Mouse (Mus musculus) heart, embryonic 16.5 days (tissue): ENCODE measurements around the gene Pnmal2. TPM values are rescaled to one million over a fixed set of nuclear protein-coding genes. Genes with fewer than 3 reads are reported as not detected.

Source experiments
- ATAC-seq: fragments of 200-750 bp; cut with Nextera tagmentation; replicated peaks from 2 replicates; pipeline ENCODE4 v1.8.0; 2017; ENCODE audit warnings: moderate number of reproducible peaks; ENCODE audit not compliant: insufficient read depth, low FRiP score; ENCODE audit errors: extremely low read depth
- H3K27ac ChIP-seq: fragments of 300-500 bp; sonication (generic); 2 replicates; pipeline ENCODE4 v1.5.1; 2014; ENCODE audit warnings: mild to moderate bottlenecking, low read length, control low read depth, moderate library complexity
- H3K27me3 ChIP-seq: fragments of 300-500 bp; sonication (generic); 2 replicates; pipeline ENCODE4 v1.6.1; 2014; ENCODE audit warnings: low read length, mixed read lengths; ENCODE audit not compliant: control insufficient read depth, insufficient read depth
- H3K36me3 ChIP-seq: fragments of 300-500 bp; sonication (generic); 2 replicates; pipeline ENCODE4 v1.6.1; 2014; ENCODE audit not compliant: control insufficient read depth, insufficient read depth
- H3K4me1 ChIP-seq: fragments of 300-500 bp; sonication (generic); 2 replicates; pipeline ENCODE4 v1.6.1; 2014; ENCODE audit warnings: low read length, mixed read lengths; ENCODE audit not compliant: control insufficient read depth, insufficient read depth
- H3K4me2 ChIP-seq: fragments of 300-500 bp; sonication (generic); 2 replicates; pipeline ENCODE4 v1.6.1; 2014; ENCODE audit warnings: low read depth, mild to moderate bottlenecking, control low read depth, low read length
- H3K4me3 ChIP-seq: fragments of 300-500 bp; sonication (generic); 2 replicates; pipeline ENCODE4 v1.5.1; 2014; ENCODE audit warnings: mild to moderate bottlenecking, control low read depth, low read length
- H3K9ac ChIP-seq: fragments of 300-500 bp; sonication (generic); 2 replicates; pipeline ENCODE4 v1.6.1; 2014; ENCODE audit warnings: low read length, control low read depth
- H3K9me3 ChIP-seq: fragments of 300-500 bp; sonication (generic); replicated peaks from 2 replicates; pipeline ENCODE4 v1.6.1; 2016; ENCODE audit warnings: low read length; ENCODE audit not compliant: control insufficient read depth
- WGBS: fragments of 180-500 bp; shearing (Covaris S2); extraction: QIAGEN DNeasy Blood & Tissue Kit; methylation state at CpG from one replicate; pipeline ENCODE4 v1.1.7; 2014; 5-methylcytosine and 5-hydroxymethylcytosine counted together
- polyA plus RNA-seq: library from polyadenylated mRNA; unstranded; fragments of >200 nt; fragmentation: Nextera tagmentation; extraction: Ambion mirVana; gene quantifications from 2 replicates; pipeline ENCODE4 v1.2.1, GENCODE M21; 2015

The Pnmal2 gene
- polyA plus RNA-seq, 1 experiment from 2014 or later = 6.0 TPM

GRCm38 (mm10) chr7:16920818-16921791, 23.4 kb upstream of the Pnmal2 start:
- peaks cover 25% of the 10 kb centered on the region for H3K36me3 ChIP-seq
- H3K27me3 ChIP-seq = no peaks in the 10 kb centered on the region
- WGBS = 52% methylated on average over 21 of the region's 21 CpGs
- ATAC-seq = no peak
- peak overlapping the region; percentile 76 for H3K4me3 ChIP-seq
- peak overlapping the region; percentile 63 for H3K27ac ChIP-seq
- no peaks in the 10 kb centered on the region for H3K9me3 ChIP-seq
- H3K4me1 ChIP-seq = peaks cover 45% of the 10 kb centered on the region
- H3K4me2 ChIP-seq = peak overlapping the region; percentile 96
- peak overlapping the region; percentile 95 for H3K9ac ChIP-seq

GRCm38 (mm10) chr7:16921881-16922335, 22.6 kb upstream of the Pnmal2 start:
- H3K27ac ChIP-seq = peak overlapping the region; percentile 63
- no peaks in the 10 kb centered on the region for H3K27me3 ChIP-seq
- no peaks in the 10 kb centered on the region for H3K9me3 ChIP-seq
- WGBS = 45% methylated on average over 6 of the region's 6 CpGs
- H3K4me1 ChIP-seq = peaks cover 37% of the 10 kb centered on the region
- H3K9ac ChIP-seq = peak overlapping the region; percentile 95
- peak overlapping the region; percentile 96 for H3K4me2 ChIP-seq
- peak overlapping the region; percentile 76 for H3K4me3 ChIP-seq
- peaks cover 17% of the 10 kb centered on the region for H3K36me3 ChIP-seq
- no peak for ATAC-seq

GRCm38 (mm10) chr7:16922360-16922973, 22.0 kb upstream of the Pnmal2 start:
- no peaks in the 10 kb centered on the region for H3K9me3 ChIP-seq
- H3K4me2 ChIP-seq = peak overlapping the region; percentile 96
- peak overlapping the region; percentile 76 for H3K4me3 ChIP-seq
- H3K9ac ChIP-seq = peak overlapping the region; percentile 95
- WGBS = 42% methylated on average over 10 of the region's 10 CpGs
- no peak for ATAC-seq
- peaks cover 12% of the 10 kb centered on the region for H3K36me3 ChIP-seq
- H3K27ac ChIP-seq = peak overlapping the region; percentile 96
- no peaks in the 10 kb centered on the region for H3K27me3 ChIP-seq
- peaks cover 35% of the 10 kb centered on the region for H3K4me1 ChIP-seq

GRCm38 (mm10) chr7:16923283-16924036, 21.0 kb upstream of the Pnmal2 start:
- peaks cover 35% of the 10 kb centered on the region for H3K4me1 ChIP-seq
- H3K9ac ChIP-seq = peak overlapping the region; percentile 95
- ATAC-seq = peak; percentile 0; the same call in 1 of the 2 replicates
- WGBS = under 1% methylated on average over 51 of the region's 57 CpGs
- peak overlapping the region; percentile 96 for H3K27ac ChIP-seq
- H3K4me3 ChIP-seq = peak overlapping the region; percentile 76
- H3K9me3 ChIP-seq = no peaks in the 10 kb centered on the region
- peak overlapping the region; percentile 96 for H3K4me2 ChIP-seq
- peaks cover 4% of the 10 kb centered on the region for H3K36me3 ChIP-seq
- no peaks in the 10 kb centered on the region for H3K27me3 ChIP-seq

- Histone ChIP-seq H3K4me1 (peaks cover 35% of the 10 kb centered on the region), H3K9me3 (no peaks in the 10 kb centered on the region), H3K4me3 (peak within 1 kb of the TSS; percentile 76), H3K27ac (peak within 1 kb of the TSS; percentile 96), H3K27me3 (no peaks in the 10 kb centered on the region), H3K9ac (peak within 1 kb of the TSS; percentile 95), H3K4me2 (peak within 1 kb of the TSS; percentile 96), H3K36me3 (no peaks in the 10 kb centered on the region)
- 2% methylated on average over 64 of the region's 64 CpGs for whole genome bisulfite sequencing
- ATAC-seq = peak; percentile 86
Measured at GRCm38 (mm10) chr7:16924037-16924834, 20.2 kb upstream of the Pnmal2 start, which contains the start of gene Calm3. Gene Calm3, minus strand, starts transcription at chr7:16924114.

- Histone ChIP-seq H3K27me3 (no peaks in the 10 kb centered on the region), H3K4me2 (no peak overlapping the region), H3K4me1 (no peaks in the 10 kb centered on the region; the same call in 1 of the 2 replicates), H3K36me3 (no peaks in the 10 kb centered on the region), H3K9me3 (no peaks in the 10 kb centered on the region), H3K9ac (no peak overlapping the region), H3K4me3 (no peak overlapping the region), H3K27ac (no peak overlapping the region)
- ATAC-seq = no peak
- WGBS = 34% methylated on average over 2 of the region's 2 CpGs
Measured at GRCm38 (mm10) chr7:16928341-16928740, 16.1 kb upstream of the Pnmal2 start.

GRCm38 (mm10) chr7:16930850-16931249, 13.6 kb upstream of the Pnmal2 start:
- H3K27ac ChIP-seq = no peak overlapping the region
- WGBS = 10% methylated on average over 1 of the region's 1 CpGs
- no peak overlapping the region for H3K4me3 ChIP-seq
- no peak for ATAC-seq
- no peak overlapping the region for H3K9ac ChIP-seq
- no peak overlapping the region for H3K4me2 ChIP-seq
- no peaks in the 10 kb centered on the region for H3K36me3 ChIP-seq
- H3K4me1 ChIP-seq = no peaks in the 10 kb centered on the region
- H3K27me3 ChIP-seq = no peaks in the 10 kb centered on the region
- H3K9me3 ChIP-seq = no peaks in the 10 kb centered on the region

GRCm38 (mm10) chr7:16931968-16932627, 12.4 kb upstream of the Pnmal2 start:
- Histone ChIP-seq H3K4me1 (no peaks in the 10 kb centered on the region), H3K9ac (no peak overlapping the region), H3K27ac (no peak overlapping the region), H3K36me3 (no peaks in the 10 kb centered on the region), H3K4me2 (no peak overlapping the region), H3K4me3 (no peak overlapping the region), H3K27me3 (no peaks in the 10 kb centered on the region), H3K9me3 (no peaks in the 10 kb centered on the region)
- peak; percentile 59; the same call in 1 of the 2 replicates for ATAC-seq
- WGBS = 18% methylated on average over 14 of the region's 14 CpGs
